Mouse (Mus musculus): ENCODE data around the gene Cox5a. TPM values are rescaled to one million over a fixed set of nuclear protein-coding genes. Genes with fewer than 3 reads are reported as not detected.

The Cox5a gene
- polyA plus RNA-seq (2016; fragmentation: Nextera tagmentation; extraction: Ambion mirVana): 655 and 680 TPM in 2 replicates

DNA sequence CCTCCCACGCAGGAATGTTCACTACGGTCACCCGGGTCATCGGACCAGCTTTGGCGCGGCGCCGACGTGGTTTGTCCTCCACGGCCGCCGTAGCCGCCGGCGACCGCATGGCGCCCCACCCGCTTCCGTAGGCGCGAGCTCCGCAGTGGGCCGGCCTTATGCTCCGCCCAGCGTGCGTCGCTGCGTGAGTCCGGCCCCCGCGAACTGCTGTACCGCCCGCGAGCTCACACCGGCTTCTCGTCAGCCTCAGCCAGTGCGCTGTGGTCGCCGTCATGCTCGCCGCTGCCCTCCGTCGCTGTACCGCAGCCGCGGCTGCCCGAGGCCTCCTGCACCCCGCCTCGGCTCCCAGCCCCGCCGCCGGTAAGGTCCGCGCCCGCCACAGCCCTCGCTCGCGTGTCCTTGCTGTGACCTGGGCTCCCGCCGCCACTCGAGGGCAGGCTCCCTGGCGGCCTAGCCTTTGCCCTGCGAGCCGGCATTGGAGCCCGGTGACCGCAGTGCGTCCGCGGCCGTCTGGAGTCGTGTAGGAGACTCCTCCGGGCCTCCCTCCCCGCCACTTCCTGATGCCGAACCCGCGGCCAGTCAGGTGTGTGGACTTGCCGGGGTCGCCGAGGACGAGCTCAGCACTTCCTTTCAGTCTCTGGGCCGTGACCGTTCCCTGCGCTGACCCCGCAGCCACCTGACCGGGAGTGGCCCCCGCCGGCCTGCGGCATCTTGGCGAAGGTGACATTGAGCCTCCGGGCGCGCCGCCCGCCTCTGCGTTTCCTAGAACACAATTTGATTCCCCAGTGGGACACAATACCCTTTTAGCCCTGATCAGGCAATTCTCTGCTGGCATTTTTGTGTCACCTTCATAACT is at the start of gene Cox5a:
Gene Cox5a, plus strand, starts transcription at position 219 of the 856 bp plus-strand sequence.
- Histone ChIP-seq H3K9me3 (replicated peaks) (no peaks in the 10 kb centered on the region), H3K4me1 (peaks cover 19% of the 10 kb centered on the region), H3K9ac (peak within 1 kb of the TSS; percentile 91), H3K4me2 (replicated peaks) (peak within 1 kb of the TSS; percentile 59), H3K27me3 (no peaks in the 10 kb centered on the region), H3K27ac (peak within 1 kb of the TSS; percentile 92), H3K4me3 (peak within 1 kb of the TSS; percentile 86), H3K36me3 (no peaks in the 10 kb centered on the region)
- peak; percentile 94 for ATAC-seq (ENCODE audit: low FRiP score)
- WGBS: under 1% methylated on average over 95 of the region's 95 CpGs

DNA sequence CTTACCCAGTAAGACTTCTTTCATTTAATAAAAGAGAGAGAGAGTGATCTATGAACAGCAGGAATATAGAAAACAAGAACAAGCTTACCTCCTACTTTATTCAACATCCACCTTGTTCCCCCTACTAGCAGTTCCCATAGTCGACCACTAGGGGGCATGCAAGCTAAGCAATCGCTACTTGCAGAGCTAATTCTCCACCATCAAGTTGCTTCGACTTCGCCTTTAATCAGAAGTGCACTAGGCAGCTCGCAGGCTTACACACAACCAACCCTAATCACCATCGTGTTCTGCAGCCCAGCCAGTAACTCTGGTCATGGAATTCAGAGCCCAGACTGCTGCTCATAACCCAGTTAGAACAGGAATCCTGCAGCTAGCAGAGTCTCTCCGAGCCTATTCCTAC is 35.3 kb upstream of the Cox5a start:
- H3K4me1 ChIP-seq: no peaks in the 10 kb centered on the region
- no peak overlapping the region for H3K4me3 ChIP-seq
- H3K9me3 ChIP-seq (replicated peaks): no peaks in the 10 kb centered on the region
- H3K27ac ChIP-seq: no peak overlapping the region
- no peak overlapping the region for H3K4me2 ChIP-seq (replicated peaks)
- WGBS: 17% methylated on average over 7 of the region's 7 CpGs
- ATAC-seq (ENCODE audit: low FRiP score): 0 out of 2 replicates have a peak, but pooled peaks have one; percentile 54
- H3K36me3 ChIP-seq: no peaks in the 10 kb centered on the region
- H3K9ac ChIP-seq: no peak overlapping the region
- peaks cover 7% of the 10 kb centered on the region for H3K27me3 ChIP-seq

GRCm38 (mm10) chr9:57487807-57488206 is 33.3 kb upstream of the Cox5a start:
- WGBS: 75% methylated on average over 7 of the region's 7 CpGs
- ATAC-seq (ENCODE audit: low FRiP score): no peak
- H3K9ac ChIP-seq: no peak overlapping the region
- no peaks in the 10 kb centered on the region for H3K9me3 ChIP-seq (replicated peaks)
- no peak overlapping the region for H3K27ac ChIP-seq
- H3K4me1 ChIP-seq: no peaks in the 10 kb centered on the region
- no peaks in the 10 kb centered on the region for H3K36me3 ChIP-seq
- H3K27me3 ChIP-seq: peaks cover 7% of the 10 kb centered on the region
- no peak overlapping the region for H3K4me2 ChIP-seq (replicated peaks)
- no peak overlapping the region for H3K4me3 ChIP-seq

- no peak overlapping the region for H3K27ac ChIP-seq
- no peaks in the 10 kb centered on the region for H3K9me3 ChIP-seq (replicated peaks)
- no peak overlapping the region for H3K9ac ChIP-seq
- 0 out of 2 replicates have a peak, but pooled peaks cover 3% of the 10 kb centered on the region for H3K27me3 ChIP-seq
- no peak overlapping the region for H3K4me3 ChIP-seq
- H3K4me2 ChIP-seq (replicated peaks): no peak overlapping the region
- no peak for ATAC-seq (ENCODE audit: low FRiP score)
- H3K36me3 ChIP-seq: no peaks in the 10 kb centered on the region
- 94% methylated on average over 2 of the region's 2 CpGs for WGBS
- H3K4me1 ChIP-seq: peaks cover under 1% of the 10 kb centered on the region; the same call in 1 of the 2 replicates
Measured at GRCm38 (mm10) chr9:57493532-57493931, 27.5 kb upstream of the Cox5a start.

- H3K9me3 ChIP-seq (replicated peaks): no peaks in the 10 kb centered on the region
- no peak overlapping the region for H3K4me2 ChIP-seq (replicated peaks)
- peaks cover 9% of the 10 kb centered on the region for H3K27me3 ChIP-seq
- no peak overlapping the region for H3K4me3 ChIP-seq
- no peak overlapping the region for H3K9ac ChIP-seq
- no peak overlapping the region for H3K27ac ChIP-seq
- no peaks in the 10 kb centered on the region for H3K36me3 ChIP-seq
- no peak for ATAC-seq (ENCODE audit: low FRiP score)
- peaks cover 6% of the 10 kb centered on the region for H3K4me1 ChIP-seq
Measured at GRCm38 (mm10) chr9:57494970-57495369, 26.1 kb upstream of the Cox5a start.

DNA sequence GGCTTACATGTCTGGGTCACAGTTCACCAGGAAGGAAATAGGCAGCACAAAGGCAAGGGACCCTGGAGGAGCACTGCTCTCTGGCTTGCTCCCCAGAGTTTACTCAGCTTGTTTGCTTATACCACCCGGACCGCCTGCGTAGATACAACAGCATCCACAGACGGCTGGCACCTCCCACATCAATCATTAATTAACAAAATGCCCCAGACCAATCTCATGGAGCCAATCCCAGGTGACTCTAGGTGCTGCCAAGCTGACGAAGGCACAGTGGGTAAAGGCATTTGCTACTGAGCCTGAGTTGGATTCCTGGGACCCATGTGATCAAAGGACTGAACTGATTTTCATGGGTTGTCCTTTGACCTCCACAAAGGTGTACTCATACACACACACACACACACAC is 23.8 kb upstream of the Cox5a start:
- H3K27me3 ChIP-seq: peaks cover 31% of the 10 kb centered on the region
- no peak overlapping the region for H3K4me3 ChIP-seq
- ATAC-seq (ENCODE audit: low FRiP score): no peak
- no peaks in the 10 kb centered on the region for H3K9me3 ChIP-seq (replicated peaks)
- no peak overlapping the region for H3K27ac ChIP-seq
- H3K4me2 ChIP-seq (replicated peaks): no peak overlapping the region
- WGBS: 75% methylated on average over 5 of the region's 5 CpGs
- no peak overlapping the region for H3K9ac ChIP-seq
- H3K36me3 ChIP-seq: no peaks in the 10 kb centered on the region
- peaks cover 25% of the 10 kb centered on the region for H3K4me1 ChIP-seq

- peaks cover 38% of the 10 kb centered on the region for H3K4me1 ChIP-seq
- H3K27me3 ChIP-seq: peaks cover 44% of the 10 kb centered on the region
Measured at GRCm38 (mm10) chr9:57498536-57498935, 22.5 kb upstream of the Cox5a start.

GRCm38 (mm10) chr9:57501452-57501851 is 19.6 kb upstream of the Cox5a start:
- peak overlapping the region; percentile 82 for H3K4me2 ChIP-seq (replicated peaks)
- H3K27ac ChIP-seq: peak overlapping the region; percentile 77
- peaks cover 71% of the 10 kb centered on the region for H3K27me3 ChIP-seq
- no peaks in the 10 kb centered on the region for H3K9me3 ChIP-seq (replicated peaks)
- H3K4me3 ChIP-seq: peak overlapping the region; percentile 20
- H3K36me3 ChIP-seq: no peaks in the 10 kb centered on the region
- H3K9ac ChIP-seq: no peak overlapping the region
- no peak for ATAC-seq (ENCODE audit: low FRiP score)
- WGBS: 6% methylated on average over 13 of the region's 13 CpGs
- peaks cover 63% of the 10 kb centered on the region for H3K4me1 ChIP-seq

More at GRCm38 (mm10) chr9:57498536-57498935, 22.5 kb upstream of the Cox5a start:
- no peak overlapping the region for H3K4me3 ChIP-seq
- H3K36me3 ChIP-seq: no peaks in the 10 kb centered on the region
- H3K9ac ChIP-seq: no peak overlapping the region
- 50% methylated on average over 7 of the region's 7 CpGs for WGBS
- H3K4me2 ChIP-seq (replicated peaks): no peak overlapping the region
- ATAC-seq (ENCODE audit: low FRiP score): no peak
- 0 out of 2 replicates have a peak overlapping the region, but pooled peaks have one; percentile 23 for H3K27ac ChIP-seq
- no peaks in the 10 kb centered on the region for H3K9me3 ChIP-seq (replicated peaks)

- Histone ChIP-seq H3K4me1 (peaks cover 63% of the 10 kb centered on the region), H3K4me2 (replicated peaks) (peak overlapping the region; percentile 82), H3K27ac (peak overlapping the region; percentile 77), H3K4me3 (peak overlapping the region; percentile 20), H3K9me3 (replicated peaks) (no peaks in the 10 kb centered on the region), H3K27me3 (peaks cover 75% of the 10 kb centered on the region), H3K36me3 (no peaks in the 10 kb centered on the region), H3K9ac (no peak overlapping the region)
- ATAC-seq (ENCODE audit: low FRiP score): peak; percentile 43; the same call in 1 of the 2 replicates
- WGBS: under 1% methylated on average over 20 of the region's 20 CpGs
Measured at GRCm38 (mm10) chr9:57501861-57502260, 19.2 kb upstream of the Cox5a start.

DNA sequence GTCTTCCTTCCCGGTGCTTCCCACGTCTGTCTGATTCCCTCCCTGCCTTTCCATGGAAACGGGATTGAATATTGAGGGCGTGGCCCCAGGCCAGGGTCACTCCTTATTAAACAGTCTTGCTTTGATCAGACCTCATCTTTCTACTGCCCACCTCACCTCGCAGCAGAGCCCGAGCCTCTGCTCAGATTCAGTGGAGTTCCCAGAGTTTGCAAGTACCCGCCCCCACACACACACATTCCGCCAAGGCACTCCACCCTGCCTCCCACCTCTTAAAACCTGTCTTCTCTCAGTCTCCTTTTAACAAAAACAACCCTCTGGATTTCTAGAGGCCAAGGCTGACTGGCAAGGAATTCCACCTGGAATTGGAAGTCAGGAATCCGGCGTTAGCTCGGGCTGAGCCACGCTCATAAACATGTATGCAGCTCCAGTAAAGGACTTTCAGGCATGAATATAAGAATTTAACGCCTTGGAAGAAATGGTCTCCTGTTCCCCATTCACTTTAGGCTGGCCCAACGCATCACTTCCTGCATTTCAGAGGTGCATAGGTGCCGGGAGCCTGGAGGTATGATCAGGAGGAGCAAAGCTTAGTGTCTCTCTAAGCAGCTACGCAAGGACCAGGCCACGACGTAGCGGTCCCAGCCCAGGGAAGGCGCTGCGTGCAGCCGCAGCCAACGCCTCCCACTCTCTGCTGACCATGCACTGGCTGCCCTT is 18.0 kb upstream of the Cox5a start:
- H3K9me3 ChIP-seq (replicated peaks): no peaks in the 10 kb centered on the region
- peak overlapping the region; percentile 35 for H3K4me3 ChIP-seq
- H3K27me3 ChIP-seq: peaks cover 76% of the 10 kb centered on the region
- WGBS: 2% methylated on average over 23 of the region's 23 CpGs
- 0 out of 2 replicates have a peak overlapping the region, but pooled peaks have one; percentile 77 for H3K27ac ChIP-seq
- H3K36me3 ChIP-seq: no peaks in the 10 kb centered on the region
- H3K9ac ChIP-seq: no peak overlapping the region
- peaks cover 63% of the 10 kb centered on the region for H3K4me1 ChIP-seq
- no peak for ATAC-seq (ENCODE audit: low FRiP score)
- peak overlapping the region; percentile 82 for H3K4me2 ChIP-seq (replicated peaks)

- Histone ChIP-seq H3K36me3 (no peaks in the 10 kb centered on the region), H3K27me3 (peaks cover 76% of the 10 kb centered on the region), H3K4me2 (replicated peaks) (peak within 1 kb of the TSS; percentile 82), H3K9ac (peak within 1 kb of the TSS; percentile 44), H3K9me3 (replicated peaks) (no peaks in the 10 kb centered on the region), H3K4me3 (peak within 1 kb of the TSS; percentile 35), H3K27ac (0 out of 2 replicates have a peak within 1 kb of the TSS, but pooled peaks have one; percentile 17), H3K4me1 (peaks cover 60% of the 10 kb centered on the region)
- WGBS: under 1% methylated on average over 46 of the region's 46 CpGs
- ATAC-seq (ENCODE audit: low FRiP score): peak; percentile 33
Measured at GRCm38 (mm10) chr9:57503622-57504380, 17.3 kb upstream of the Cox5a start, which contains the start of gene Rpp25. Rpp25 (plus strand) TSS chr9:57504026.

GRCm38 (mm10) chr9:57504381-57504700 is 16.7 kb upstream of the Cox5a start:
- WGBS: 0% methylated on average over 34 of the region's 34 CpGs
- H3K9ac ChIP-seq: peak overlapping the region; percentile 44
- H3K4me3 ChIP-seq: peak overlapping the region; percentile 35
- peak; percentile 50; the same call in 1 of the 2 replicates for ATAC-seq (ENCODE audit: low FRiP score)
- no peaks in the 10 kb centered on the region for H3K36me3 ChIP-seq
- peaks cover 76% of the 10 kb centered on the region for H3K27me3 ChIP-seq
- peak overlapping the region; percentile 82 for H3K4me2 ChIP-seq (replicated peaks)
- H3K9me3 ChIP-seq (replicated peaks): no peaks in the 10 kb centered on the region
- H3K27ac ChIP-seq: no peak overlapping the region
- peaks cover 60% of the 10 kb centered on the region for H3K4me1 ChIP-seq
